Mouse (Mus musculus) lung, embryonic 15.5 days (tissue): ENCODE results near the gene Maz. TPM values are rescaled to one million over a fixed set of nuclear protein-coding genes. Genes with fewer than 3 reads are reported as not detected.

Experiments
- ATAC-seq: fragments of 200-750 bp; cut with Nextera tagmentation; 2 replicates; pipeline ENCODE4 v1.8.0; 2017; ENCODE audit warnings: moderate number of reproducible peaks, borderline replicate concordance; ENCODE audit not compliant: low FRiP score, low TSS enrichment; ENCODE audit errors: extremely low read depth
- H3K27ac ChIP-seq: fragments of 300-500 bp; sonication (generic); 2 replicates; pipeline ENCODE4 v1.5.1; 2015; ENCODE audit warnings: moderate library complexity, mild to moderate bottlenecking, inconsistent platforms
- H3K27me3 ChIP-seq: fragments of 300-500 bp; sonication (generic); 2 replicates; pipeline ENCODE4 v1.6.1; 2015; ENCODE audit warnings: inconsistent platforms
- H3K36me3 ChIP-seq: fragments of 300-500 bp; sonication (generic); 2 replicates; pipeline ENCODE4 v1.6.1; 2015; ENCODE audit warnings: inconsistent platforms
- H3K4me1 ChIP-seq: fragments of 300-500 bp; sonication (generic); 2 replicates; pipeline ENCODE4 v1.6.1; 2015; ENCODE audit warnings: inconsistent platforms
- H3K4me2 ChIP-seq: fragments of 300-500 bp; sonication (generic); 2 replicates; pipeline ENCODE4 v1.6.1; 2015; ENCODE audit warnings: inconsistent platforms, mild to moderate bottlenecking, moderate library complexity
- H3K4me3 ChIP-seq: fragments of 300-500 bp; sonication (generic); 2 replicates; pipeline ENCODE4 v1.5.1; 2015; ENCODE audit warnings: mild to moderate bottlenecking, inconsistent platforms
- H3K9ac ChIP-seq: fragments of 300-500 bp; sonication (generic); 2 replicates; pipeline ENCODE4 v1.6.1; 2015; ENCODE audit warnings: inconsistent platforms
- H3K9me3 ChIP-seq: fragments of 300-500 bp; sonication (generic); 2 replicates; pipeline ENCODE4 v1.6.1; 2016; ENCODE audit warnings: inconsistent platforms
- WGBS: fragments of 180-500 bp; shearing (Covaris S2); methylation state at CpG from one replicate; pipeline ENCODE4 v1.1.7; 2015; 5-methylcytosine and 5-hydroxymethylcytosine counted together
- polyA plus RNA-seq: library from polyadenylated mRNA; unstranded; fragments of >200 nt; fragmentation: Nextera tagmentation; extraction: Ambion mirVana; gene quantifications from 2 replicates; pipeline ENCODE4 v1.2.1, GENCODE M21; 2015

Maz gene
- polyA plus RNA-seq, 1 experiment from 2014 or later = 73.0 TPM

DNA sequence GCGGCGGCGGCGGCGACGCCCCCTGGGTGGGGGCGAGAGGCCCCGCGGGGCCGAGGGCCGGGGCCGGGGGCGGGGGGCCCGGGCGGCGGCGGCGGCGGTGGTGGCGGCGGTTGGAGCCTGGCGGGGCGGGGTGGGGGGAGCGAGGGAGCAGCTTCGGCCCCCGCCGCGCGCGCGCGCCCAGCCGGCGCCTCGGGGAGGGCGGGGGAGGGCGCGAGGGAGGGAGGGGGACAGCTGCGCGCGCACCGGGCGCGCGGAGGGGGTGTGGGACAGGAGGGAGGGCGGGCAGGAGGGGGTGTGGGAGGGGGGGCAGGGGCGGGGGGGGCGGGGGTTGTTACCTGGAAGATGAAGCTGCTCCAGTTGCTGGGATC is 237 bp downstream of the Maz start:
- no CpG with 5 or more reads among the region's 48 CpGs for WGBS
- Histone ChIP-seq H3K9ac (peak overlapping the region; percentile 98), H3K4me1 (peaks cover 42% of the 10 kb centered on the region), H3K36me3 (peaks cover 59% of the 10 kb centered on the region), H3K4me3 (peak overlapping the region; percentile 86), H3K4me2 (peak overlapping the region; percentile 80), H3K27ac (peak overlapping the region; percentile 99), H3K9me3 (no peaks in the 10 kb centered on the region), H3K27me3 (no peaks in the 10 kb centered on the region)
- peak; percentile 15; the same call in 1 of the 2 replicates for ATAC-seq

DNA sequence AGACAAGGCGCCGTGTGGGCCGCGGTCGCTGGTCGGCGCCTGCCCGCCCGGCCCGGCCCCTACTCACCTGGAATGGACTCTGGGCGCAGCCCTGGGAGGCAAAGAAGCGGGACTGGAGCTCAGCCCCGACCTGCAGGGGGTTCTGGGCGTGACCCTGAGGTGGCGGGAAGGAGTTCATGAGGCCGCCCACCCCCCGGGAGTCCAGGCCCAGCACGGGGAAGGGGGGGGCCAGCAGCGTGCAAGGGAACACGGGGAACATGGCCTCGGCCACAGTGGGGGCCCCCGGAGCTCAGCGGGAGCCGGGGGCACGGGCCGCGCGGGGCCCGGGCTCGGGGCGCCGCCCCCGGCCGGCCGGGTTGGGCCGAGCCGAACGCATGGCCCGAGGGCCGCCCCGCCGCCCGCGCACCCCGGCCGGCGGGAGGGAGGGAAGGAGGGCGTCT is 656 bp downstream of the Maz start:
- peaks cover 46% of the 10 kb centered on the region for H3K4me1 ChIP-seq
- under 1% methylated on average over 24 of the region's 48 CpGs for WGBS

DNA sequence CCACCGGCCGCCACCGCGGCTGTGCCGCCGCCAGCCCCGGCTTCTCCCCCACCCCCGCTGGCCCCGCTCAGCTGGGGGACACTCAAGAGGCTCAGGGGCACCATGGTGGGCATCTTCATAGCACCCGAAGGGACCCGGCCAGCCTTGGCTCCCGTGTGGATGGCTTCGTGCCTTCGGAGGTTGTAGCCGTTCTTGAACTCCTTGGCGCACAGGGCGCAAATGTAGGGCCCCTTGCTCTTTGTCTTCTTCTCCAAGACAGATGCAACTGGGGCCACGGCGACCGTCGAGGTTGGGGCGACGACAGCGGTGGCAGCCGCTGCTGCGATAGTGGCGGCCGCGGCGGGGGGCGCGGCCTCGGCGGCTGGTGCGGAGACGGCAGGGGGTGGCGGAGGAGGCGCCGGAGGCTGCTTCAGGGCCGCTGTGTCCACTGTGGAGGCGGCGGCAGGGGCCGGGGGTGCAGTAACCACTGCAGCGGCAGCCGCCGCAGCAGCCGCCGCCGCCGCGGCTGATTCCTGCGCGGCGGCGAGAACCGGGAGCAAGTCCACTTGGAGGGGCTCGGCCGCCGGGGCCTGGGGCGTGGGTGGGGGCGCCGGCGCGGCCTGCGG is 1.2 kb downstream of the Maz start:
- WGBS = under 1% methylated on average over 65 of the region's 65 CpGs
- peaks cover 51% of the 10 kb centered on the region for H3K4me1 ChIP-seq

More for the DNA sequence above, 656 bp downstream of the Maz start:
- peak overlapping the region; percentile 80 for H3K4me2 ChIP-seq
- peak overlapping the region; percentile 86 for H3K4me3 ChIP-seq
- peak overlapping the region; percentile 98 for H3K9ac ChIP-seq
- H3K27me3 ChIP-seq = no peaks in the 10 kb centered on the region
- peaks cover 55% of the 10 kb centered on the region for H3K36me3 ChIP-seq
- H3K9me3 ChIP-seq = no peaks in the 10 kb centered on the region
- peak; percentile 16 for ATAC-seq
- peak overlapping the region; percentile 99 for H3K27ac ChIP-seq

DNA sequence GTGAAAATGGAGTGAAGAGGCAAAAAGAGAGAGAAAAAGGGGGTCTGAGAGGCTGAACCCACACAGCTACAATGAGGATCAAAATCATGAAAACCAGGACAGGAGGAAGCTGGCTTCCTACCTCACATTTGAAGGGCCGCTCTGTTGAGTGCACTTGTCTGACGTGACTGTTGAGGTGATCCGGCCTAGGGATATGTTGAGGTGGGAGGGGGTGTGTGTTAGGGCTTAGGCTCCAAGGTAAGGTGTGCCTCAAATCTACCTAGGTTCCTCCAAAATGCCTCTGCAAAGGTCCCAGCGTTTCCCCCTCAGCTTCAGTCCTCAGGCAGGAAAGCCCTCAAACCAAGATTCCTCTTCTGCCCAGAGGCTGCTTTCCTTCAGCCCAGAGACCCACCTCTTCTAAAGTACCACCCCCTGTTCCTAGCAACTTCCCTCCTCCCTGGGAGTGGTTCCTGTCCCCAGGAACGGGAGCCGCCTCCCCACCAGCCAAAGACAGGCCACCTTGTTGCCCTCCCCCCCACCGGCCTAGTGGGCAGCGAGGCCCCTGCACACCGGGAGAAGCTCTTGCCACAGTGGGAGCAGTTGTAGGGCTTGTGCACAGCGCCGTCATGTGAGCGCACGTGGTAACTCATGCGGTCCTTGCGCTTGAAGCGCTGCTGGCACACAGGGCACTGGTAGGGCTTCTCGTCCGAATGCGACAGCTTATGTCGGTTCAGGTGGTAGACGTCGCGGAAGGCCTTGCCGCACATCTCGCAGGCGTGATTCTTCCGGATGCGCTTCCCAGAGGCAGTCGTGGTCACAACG is 1.9 kb downstream of the Maz start:
- ATAC-seq = peak; percentile 11; the same call in 1 of the 2 replicates
- Histone ChIP-seq H3K9me3 (no peaks in the 10 kb centered on the region), H3K9ac (peak overlapping the region; percentile 98)

More for the DNA sequence above, 1.2 kb downstream of the Maz start:
- ATAC-seq = no peak; the same call in 1 of the 2 replicates
- Histone ChIP-seq H3K27me3 (no peaks in the 10 kb centered on the region), H3K4me2 (peak overlapping the region; percentile 80), H3K27ac (peak overlapping the region; percentile 99), H3K36me3 (peaks cover 50% of the 10 kb centered on the region), H3K9me3 (no peaks in the 10 kb centered on the region), H3K4me3 (peak overlapping the region; percentile 86), H3K9ac (peak overlapping the region; percentile 98)

DNA sequence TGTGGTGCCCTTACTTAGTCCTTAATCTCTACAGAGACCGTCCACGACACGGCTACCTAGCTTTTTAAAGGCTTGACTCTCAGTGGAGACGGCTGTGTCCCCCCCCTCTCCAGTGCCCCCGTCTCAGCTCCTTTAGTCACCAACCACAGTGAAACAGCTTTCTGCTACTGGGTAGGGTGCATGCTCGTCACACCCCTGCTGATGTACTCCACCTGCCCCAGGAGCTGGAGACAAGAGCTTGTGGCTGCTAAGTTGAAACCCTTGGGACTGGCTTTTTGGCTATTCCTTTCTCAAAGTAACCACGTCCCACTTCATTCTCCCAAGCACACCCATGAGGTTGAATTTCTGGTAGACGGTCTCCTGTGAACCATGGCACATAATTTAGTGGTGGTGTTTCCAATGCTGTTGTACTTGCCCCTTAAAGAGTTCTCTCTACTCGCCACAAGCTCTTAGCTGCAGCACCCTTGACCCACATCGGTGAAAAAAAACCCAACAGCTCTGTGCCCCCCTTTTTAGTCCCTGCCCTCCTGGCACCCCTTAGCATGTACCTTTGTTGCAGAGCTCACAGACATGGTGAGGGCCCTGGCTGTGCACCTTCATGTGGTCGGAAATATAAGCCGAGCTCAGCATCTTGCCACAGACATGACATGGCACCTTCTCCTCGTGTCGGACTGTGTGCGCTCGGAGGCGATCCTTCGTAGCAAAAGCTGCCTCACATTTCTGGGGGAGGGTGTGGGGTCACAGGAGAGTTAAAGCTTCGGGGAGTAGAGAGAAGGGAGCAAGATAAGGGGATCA is 2.7 kb downstream of the Maz start:
- Histone ChIP-seq H3K4me2 (peak overlapping the region; percentile 80), H3K4me1 (peaks cover 66% of the 10 kb centered on the region), H3K9me3 (no peaks in the 10 kb centered on the region), H3K36me3 (peaks cover 34% of the 10 kb centered on the region), H3K27ac (0 out of 2 replicates have a peak overlapping the region, but pooled peaks have one; percentile 99), H3K9ac (peak overlapping the region; percentile 98), H3K4me3 (peak overlapping the region; percentile 86), H3K27me3 (no peaks in the 10 kb centered on the region)
- ATAC-seq = no peak
- WGBS = 19% methylated on average over 19 of the region's 19 CpGs

More for the DNA sequence above, 1.9 kb downstream of the Maz start:
- under 1% methylated on average over 30 of the region's 30 CpGs for WGBS
- no peaks in the 10 kb centered on the region for H3K27me3 ChIP-seq
- H3K36me3 ChIP-seq = peaks cover 43% of the 10 kb centered on the region
- peak overlapping the region; percentile 80 for H3K4me2 ChIP-seq
- peaks cover 57% of the 10 kb centered on the region for H3K4me1 ChIP-seq
- H3K4me3 ChIP-seq = peak overlapping the region; percentile 86
- H3K27ac ChIP-seq = peak overlapping the region; percentile 99

DNA sequence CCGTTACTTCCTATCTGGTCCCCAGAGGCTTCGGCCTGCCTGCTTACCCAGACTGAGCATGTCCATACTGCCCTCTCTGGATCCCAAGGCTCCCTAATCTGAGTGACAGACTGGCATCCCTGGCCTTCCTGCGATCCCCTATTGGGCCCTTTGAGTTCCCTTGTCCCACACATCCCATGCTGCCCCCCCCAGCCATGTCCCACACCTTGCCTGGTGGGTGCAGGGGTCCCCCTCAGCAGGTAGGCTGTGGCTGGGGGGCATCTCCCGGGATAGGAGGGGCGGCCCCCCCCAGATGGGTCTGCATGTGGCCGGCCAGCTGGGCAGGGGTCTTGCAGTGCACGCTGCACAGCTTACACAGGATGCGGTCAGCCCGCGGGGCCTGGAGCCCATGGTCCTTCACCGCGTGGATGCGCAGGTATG is 3.6 kb downstream of the Maz start:
- no peak for ATAC-seq
- H3K4me3 ChIP-seq = peak overlapping the region; percentile 86
- H3K36me3 ChIP-seq = peaks cover 26% of the 10 kb centered on the region
- H3K27me3 ChIP-seq = no peaks in the 10 kb centered on the region
- H3K9me3 ChIP-seq = no peaks in the 10 kb centered on the region
- peak overlapping the region; percentile 80 for H3K4me2 ChIP-seq
- WGBS = 71% methylated on average over 13 of the region's 13 CpGs
- no peak overlapping the region for H3K27ac ChIP-seq
- peak overlapping the region; percentile 98 for H3K9ac ChIP-seq
- H3K4me1 ChIP-seq = peaks cover 72% of the 10 kb centered on the region

DNA sequence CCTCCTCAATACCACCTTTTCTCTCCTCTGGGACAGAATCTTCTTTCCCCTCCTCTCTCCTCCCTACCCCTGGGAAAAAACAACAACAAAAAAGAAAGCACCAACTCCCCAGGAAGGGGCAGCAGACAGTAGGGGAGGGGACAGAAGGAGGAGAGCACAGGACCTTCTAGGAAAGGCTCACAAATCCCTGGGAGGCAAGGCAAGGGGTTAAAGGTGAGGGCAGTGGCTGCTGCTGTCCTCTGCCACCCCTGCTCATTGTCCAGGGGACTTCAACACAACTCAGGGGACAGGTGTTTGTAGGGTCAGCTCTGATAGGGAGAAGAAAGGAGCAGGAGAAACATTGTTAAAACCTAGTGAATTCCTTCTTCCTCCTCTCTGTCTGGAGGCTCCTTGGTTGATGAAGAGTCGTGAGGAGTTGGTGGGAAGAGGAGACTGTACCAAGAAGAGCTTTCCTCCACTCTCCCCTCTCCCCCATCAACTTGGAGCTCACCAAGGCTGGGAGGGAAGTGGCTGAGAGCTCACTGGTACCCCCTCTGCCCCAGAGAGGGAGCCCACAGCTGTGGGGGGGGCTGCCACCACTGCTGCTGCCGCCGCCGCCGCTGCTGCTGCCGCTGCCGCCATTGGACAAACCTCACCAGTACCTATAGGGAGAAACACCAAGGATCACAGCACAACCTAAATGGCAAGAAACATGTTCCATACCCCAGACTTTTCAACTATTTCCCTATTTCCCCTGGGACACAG is 4.1 kb downstream of the Maz start:
- WGBS = 74% methylated on average over 7 of the region's 7 CpGs
- no peak overlapping the region for H3K4me3 ChIP-seq
- H3K36me3 ChIP-seq = peaks cover 26% of the 10 kb centered on the region
- H3K9me3 ChIP-seq = no peaks in the 10 kb centered on the region
- ATAC-seq = no peak
- H3K4me2 ChIP-seq = peak overlapping the region; percentile 80
- no peak overlapping the region for H3K9ac ChIP-seq
- peak overlapping the region; percentile 42; the same call in 1 of the 2 replicates for H3K27ac ChIP-seq
- H3K4me1 ChIP-seq = peaks cover 72% of the 10 kb centered on the region
- no peaks in the 10 kb centered on the region for H3K27me3 ChIP-seq

DNA sequence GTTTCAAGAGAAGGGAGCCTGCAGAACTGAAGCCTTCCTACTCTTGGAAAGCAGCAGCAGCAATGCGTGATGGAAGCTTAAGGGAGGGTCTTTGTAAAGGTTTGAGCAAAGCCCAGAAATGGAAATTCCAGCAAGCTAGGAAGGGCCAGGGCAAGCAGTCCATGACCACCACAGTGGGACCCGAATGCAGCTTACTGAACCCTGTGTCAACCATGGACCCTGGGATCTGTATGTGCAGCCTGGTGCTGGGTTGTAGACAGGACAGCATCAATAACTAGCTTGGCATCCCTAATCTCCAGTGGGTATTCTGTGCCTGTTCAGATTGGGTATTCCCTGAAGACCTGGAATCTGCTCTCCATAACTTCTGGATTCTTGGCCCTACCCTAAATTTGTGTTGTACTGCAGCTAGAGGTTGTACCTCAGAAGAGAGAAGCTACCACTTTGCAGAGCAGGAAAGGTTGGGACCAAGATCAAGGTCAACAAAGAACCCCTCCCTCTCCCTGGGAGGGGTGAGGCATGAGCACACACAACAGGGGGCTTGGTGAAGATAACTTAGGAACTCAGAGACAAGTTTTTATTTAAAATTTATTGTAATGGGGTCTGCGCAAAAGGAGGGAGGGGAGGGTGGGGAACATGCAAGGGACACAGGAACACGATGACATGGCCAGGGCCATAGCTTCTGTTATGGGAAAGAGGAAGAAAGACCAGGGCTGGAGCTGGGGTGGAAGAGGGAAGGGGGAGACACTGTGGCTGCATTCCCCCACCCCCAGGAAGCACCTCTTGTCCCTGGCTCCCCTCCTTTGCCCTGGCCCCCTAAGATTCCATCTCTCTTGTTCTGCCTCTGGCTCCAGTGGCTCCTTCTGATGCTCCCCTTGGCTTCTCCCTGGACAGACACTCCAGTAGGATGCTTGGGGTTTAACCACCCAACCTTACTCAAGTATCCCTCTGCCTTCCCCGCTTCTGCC is 5.0 kb downstream of the Maz start:
- peak overlapping the region; percentile 83 for H3K27ac ChIP-seq
- H3K4me1 ChIP-seq = peaks cover 73% of the 10 kb centered on the region

DNA sequence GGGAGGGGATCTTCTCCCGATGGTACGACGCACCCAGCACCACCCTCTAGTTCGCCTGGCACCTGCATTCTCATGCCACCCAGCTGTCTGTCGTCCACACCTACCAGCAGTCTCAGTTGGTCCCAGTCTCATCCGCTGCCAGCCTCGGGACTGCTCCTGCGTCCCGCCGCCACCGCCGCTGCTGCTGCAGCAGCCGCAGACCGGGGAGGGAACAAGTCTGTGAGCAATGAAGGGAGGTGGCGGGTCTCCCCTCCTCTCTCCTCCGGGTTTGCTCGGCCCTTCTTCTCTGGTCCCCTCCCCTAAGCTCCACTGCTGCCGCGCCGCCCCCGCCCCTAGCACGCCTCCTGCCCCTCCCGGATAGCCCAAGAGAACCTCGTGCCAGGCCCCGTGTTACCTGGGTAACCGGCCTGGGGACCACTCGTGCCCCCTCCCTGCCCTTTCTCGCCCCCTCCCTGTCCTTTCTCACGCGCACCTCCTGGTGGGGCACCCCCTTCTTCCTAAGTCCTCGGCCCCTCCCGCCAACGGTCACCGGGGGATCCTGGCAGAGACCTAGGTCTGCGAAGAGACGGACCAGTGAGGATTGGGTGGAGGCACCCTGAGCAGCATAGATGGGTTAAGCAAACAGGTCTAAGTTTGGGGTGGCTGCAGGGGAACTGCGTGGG is 5.8 kb downstream of the Maz start, which contains the start of the genes Gm42742 and Prrt2:
Gene Gm42742 (minus strand): TSS at position 197 of the 662 bp plus-strand sequence.
Gene Prrt2 (minus strand): TSS at position 311 of the 662 bp plus-strand sequence.
- Histone ChIP-seq H3K4me1 (peaks cover 74% of the 10 kb centered on the region), H3K9ac (peak within 1 kb of the TSS; percentile 56), H3K27ac (peak within 1 kb of the TSS; percentile 83), H3K9me3 (no peaks in the 10 kb centered on the region), H3K4me2 (peak within 1 kb of the TSS; percentile 88), H3K27me3 (no peaks in the 10 kb centered on the region), H3K4me3 (peak within 1 kb of the TSS; percentile 47), H3K36me3 (peaks cover 26% of the 10 kb centered on the region)
- ATAC-seq = peak; percentile 39; the same call in 1 of the 2 replicates
- 2% methylated on average over 37 of the region's 37 CpGs for WGBS

More for the DNA sequence above, 5.0 kb downstream of the Maz start:
- 40% methylated on average over 5 of the region's 5 CpGs for WGBS
- Histone ChIP-seq H3K9me3 (no peaks in the 10 kb centered on the region), H3K4me2 (peak overlapping the region; percentile 88), H3K36me3 (peaks cover 26% of the 10 kb centered on the region), H3K4me3 (peak overlapping the region; percentile 47), H3K27me3 (no peaks in the 10 kb centered on the region), H3K9ac (peak overlapping the region; percentile 56)
- ATAC-seq = no peak

DNA sequence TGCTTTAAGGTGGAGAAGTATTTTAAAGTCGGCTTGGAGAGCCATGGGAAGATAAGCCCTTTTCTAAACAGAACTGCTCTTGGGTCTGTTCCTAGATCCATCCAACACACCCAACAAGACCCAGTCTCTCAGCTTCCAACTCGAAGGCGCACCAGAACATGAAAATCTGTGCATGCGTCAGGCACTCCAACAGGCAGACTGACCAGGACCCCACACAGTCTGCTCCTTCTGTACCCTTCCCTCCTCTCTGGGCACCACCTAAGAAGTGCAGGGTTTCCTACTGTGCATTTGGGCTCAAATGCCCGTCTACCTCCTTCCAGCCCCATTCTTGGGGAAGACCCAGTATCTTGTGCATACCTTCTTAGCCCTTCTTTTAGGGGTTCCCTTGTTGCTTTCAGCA is 6.3 kb downstream of the Maz start:
- peak overlapping the region; percentile 56 for H3K9ac ChIP-seq
- H3K4me3 ChIP-seq = peak overlapping the region; percentile 47
- peaks cover 29% of the 10 kb centered on the region for H3K36me3 ChIP-seq
- H3K27ac ChIP-seq = peak overlapping the region; percentile 83
- no peak for ATAC-seq
- peak overlapping the region; percentile 88 for H3K4me2 ChIP-seq
- H3K9me3 ChIP-seq = no peaks in the 10 kb centered on the region
- H3K27me3 ChIP-seq = no peaks in the 10 kb centered on the region
- WGBS = 34% methylated on average over 5 of the region's 5 CpGs
- H3K4me1 ChIP-seq = peaks cover 79% of the 10 kb centered on the region
